Mouse (Mus musculus) embryonic facial prominence, embryonic 15.5 days (tissue): ENCODE data around the gene Ccdc85b. TPM values are rescaled to one million over a fixed set of nuclear protein-coding genes. Genes with fewer than 3 reads are reported as not detected.

Source experiments
- ATAC-seq: fragments of 200-750 bp; cut with Nextera tagmentation; 2 replicates; pipeline ENCODE4 v1.8.0; 2017; ENCODE audit warnings: low read depth, moderate TSS enrichment; ENCODE audit not compliant: insufficient number of reproducible peaks, low FRiP score, low TSS enrichment
- H3K27ac ChIP-seq: fragments of 300-500 bp; sonication (generic); replicated peaks from 2 replicates; pipeline ENCODE4 v1.5.1; 2015; ENCODE audit warnings: mild to moderate bottlenecking, inconsistent platforms
- H3K27me3 ChIP-seq: fragments of 300-500 bp; sonication (generic); 2 replicates; pipeline ENCODE4 v1.6.1; 2015; ENCODE audit warnings: inconsistent platforms
- H3K36me3 ChIP-seq: fragments of 300-500 bp; sonication (generic); 2 replicates; pipeline ENCODE4 v1.6.1; 2015; ENCODE audit warnings: mild to moderate bottlenecking, inconsistent platforms
- H3K4me1 ChIP-seq: fragments of 300-500 bp; sonication (generic); 2 replicates; pipeline ENCODE4 v1.6.1; 2015; ENCODE audit warnings: inconsistent platforms
- H3K4me2 ChIP-seq: fragments of 300-500 bp; sonication (generic); replicated peaks from 2 replicates; pipeline ENCODE4 v1.6.1; 2015; ENCODE audit warnings: mild to moderate bottlenecking, inconsistent platforms
- H3K4me3 ChIP-seq: fragments of 300-500 bp; sonication (generic); replicated peaks from 2 replicates; pipeline ENCODE4 v1.5.1; 2015; ENCODE audit warnings: mild to moderate bottlenecking, inconsistent platforms
- H3K9ac ChIP-seq: fragments of 300-500 bp; sonication (generic); 2 replicates; pipeline ENCODE4 v1.6.1; 2015; ENCODE audit warnings: inconsistent platforms
- H3K9me3 ChIP-seq: fragments of 300-500 bp; sonication (generic); replicated peaks from 2 replicates; pipeline ENCODE4 v1.6.1; 2016; ENCODE audit warnings: inconsistent platforms
- WGBS: fragments of 180-500 bp; shearing (Covaris S2); methylation state at CpG from one replicate; pipeline ENCODE4 v1.1.7; 2015; 5-methylcytosine and 5-hydroxymethylcytosine counted together
- polyA plus RNA-seq: library from polyadenylated mRNA; unstranded; fragments of >200 nt; fragmentation: Nextera tagmentation; extraction: Ambion mirVana; gene quantifications from 2 replicates; pipeline ENCODE4 v1.2.1, GENCODE M21; 2015

Gene Ccdc85b
- polyA plus RNA-seq, 1 experiment from 2014 or later = 8.0 TPM

DNA sequence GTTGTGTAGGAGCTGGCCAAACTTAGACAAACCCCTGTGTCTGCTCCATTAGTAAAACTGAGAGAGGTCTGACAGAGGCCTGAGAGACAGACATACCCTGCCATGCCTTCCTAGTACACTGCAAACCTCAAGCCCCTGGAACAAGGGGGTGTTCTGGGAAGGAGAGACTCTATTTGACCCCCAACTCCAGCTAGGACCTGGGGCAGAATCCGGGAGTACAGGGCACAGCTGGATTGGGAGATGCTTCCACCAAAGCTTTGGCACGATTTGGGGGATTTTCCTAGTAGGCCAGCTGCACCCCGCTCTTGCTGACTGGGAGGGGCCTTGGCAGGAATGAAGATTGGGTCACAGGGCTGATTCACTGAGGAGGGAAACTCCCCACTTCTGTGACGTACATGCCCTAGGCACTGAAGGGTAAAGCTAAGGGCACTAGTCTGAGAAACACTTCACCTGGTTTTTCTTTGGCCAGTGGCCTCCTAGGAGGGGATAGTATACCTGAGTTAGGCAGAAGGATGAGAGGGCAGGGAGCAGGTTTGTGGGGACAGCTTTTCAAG lies 25.7 kb downstream of the Ccdc85b start:
- ATAC-seq = no peak
- H3K9ac ChIP-seq = no peak overlapping the region
- H3K27ac ChIP-seq = no peak overlapping the region
- WGBS = 69% methylated on average over 4 of the region's 4 CpGs
- H3K9me3 ChIP-seq = no peaks in the 10 kb centered on the region
- no peak overlapping the region for H3K4me2 ChIP-seq
- H3K27me3 ChIP-seq = no peaks in the 10 kb centered on the region
- peaks cover 22% of the 10 kb centered on the region for H3K4me1 ChIP-seq
- peaks cover 4% of the 10 kb centered on the region for H3K36me3 ChIP-seq
- H3K4me3 ChIP-seq = no peak overlapping the region

DNA sequence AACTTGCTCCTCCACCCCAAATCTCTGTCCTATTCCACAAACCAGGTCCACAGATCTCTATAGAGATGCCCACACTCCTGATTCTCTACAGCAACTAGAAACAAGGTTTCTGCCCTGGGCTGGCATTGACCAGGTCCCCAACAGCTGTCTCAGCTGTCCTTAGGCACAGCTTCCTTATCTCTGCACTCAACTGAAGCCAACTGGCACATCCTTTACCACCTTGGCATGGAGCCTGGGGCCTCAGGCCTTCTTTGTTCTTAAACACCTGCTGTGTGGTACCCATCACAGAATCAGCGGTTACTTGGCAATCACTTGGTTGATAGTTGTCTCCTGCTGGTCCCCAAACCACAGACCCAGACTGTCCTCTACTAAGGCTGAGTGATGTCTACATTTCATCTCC lies 27.3 kb downstream of the Ccdc85b start:
- Histone ChIP-seq H3K27ac (no peak overlapping the region), H3K9ac (no peak overlapping the region), H3K27me3 (no peaks in the 10 kb centered on the region), H3K9me3 (no peaks in the 10 kb centered on the region), H3K4me2 (no peak overlapping the region), H3K36me3 (peaks cover 12% of the 10 kb centered on the region), H3K4me3 (no peak overlapping the region), H3K4me1 (peaks cover 36% of the 10 kb centered on the region)
- 74% methylated on average over 1 of the region's 1 CpGs for WGBS
- no peak for ATAC-seq

DNA sequence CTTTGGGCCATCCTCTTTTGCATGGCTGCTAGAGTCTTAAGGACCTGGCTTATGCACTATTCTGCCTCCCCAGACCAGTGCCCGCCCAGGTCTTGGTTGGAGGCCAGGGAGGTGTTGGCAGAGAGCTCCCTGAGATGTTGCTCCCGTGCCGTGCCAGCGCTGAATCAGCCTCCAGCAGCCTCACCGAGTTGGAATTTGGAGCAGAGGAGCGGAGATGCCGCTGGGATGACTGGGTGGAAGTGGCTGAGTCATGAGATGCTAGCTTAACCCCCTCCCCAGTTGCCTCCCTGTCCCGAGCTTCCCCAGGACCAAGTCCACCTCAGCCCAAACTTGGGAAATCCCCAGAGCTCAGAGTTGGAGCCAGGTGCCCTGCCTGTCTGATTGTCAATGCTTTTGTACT lies 27.9 kb downstream of the Ccdc85b start:
- Histone ChIP-seq H3K9me3 (no peaks in the 10 kb centered on the region), H3K9ac (no peak overlapping the region), H3K4me1 (peaks cover 36% of the 10 kb centered on the region), H3K4me2 (no peak overlapping the region), H3K27ac (no peak overlapping the region), H3K27me3 (no peaks in the 10 kb centered on the region), H3K4me3 (no peak overlapping the region), H3K36me3 (peaks cover 12% of the 10 kb centered on the region)
- no peak for ATAC-seq
- 61% methylated on average over 8 of the region's 8 CpGs for WGBS

DNA sequence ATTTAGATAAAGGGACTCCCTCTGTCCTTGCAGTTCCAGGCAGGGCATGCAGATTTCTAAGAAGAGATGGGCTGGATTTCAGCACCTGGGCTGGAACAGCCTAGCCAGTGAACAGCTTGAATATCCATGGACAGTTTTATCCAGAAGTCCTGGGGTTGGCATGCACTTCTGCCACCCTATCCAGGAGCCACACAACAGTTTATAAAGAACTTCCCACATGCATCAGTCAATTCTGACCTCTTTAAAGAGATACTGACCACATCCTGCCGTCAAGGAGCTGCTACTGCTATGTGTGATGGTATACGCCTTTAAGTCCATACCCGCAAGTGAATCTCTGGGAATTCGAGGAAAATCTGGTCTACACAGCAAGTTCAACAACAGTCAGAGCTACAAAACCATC lies 28.5 kb downstream of the Ccdc85b start:
- H3K4me2 ChIP-seq = no peak overlapping the region
- no peaks in the 10 kb centered on the region for H3K9me3 ChIP-seq
- 77% methylated on average over 4 of the region's 4 CpGs for WGBS
- H3K9ac ChIP-seq = no peak overlapping the region
- no peak for ATAC-seq
- peaks cover 36% of the 10 kb centered on the region for H3K4me1 ChIP-seq
- no peak overlapping the region for H3K4me3 ChIP-seq
- no peaks in the 10 kb centered on the region for H3K27me3 ChIP-seq
- H3K36me3 ChIP-seq = peaks cover 12% of the 10 kb centered on the region
- H3K27ac ChIP-seq = no peak overlapping the region

DNA sequence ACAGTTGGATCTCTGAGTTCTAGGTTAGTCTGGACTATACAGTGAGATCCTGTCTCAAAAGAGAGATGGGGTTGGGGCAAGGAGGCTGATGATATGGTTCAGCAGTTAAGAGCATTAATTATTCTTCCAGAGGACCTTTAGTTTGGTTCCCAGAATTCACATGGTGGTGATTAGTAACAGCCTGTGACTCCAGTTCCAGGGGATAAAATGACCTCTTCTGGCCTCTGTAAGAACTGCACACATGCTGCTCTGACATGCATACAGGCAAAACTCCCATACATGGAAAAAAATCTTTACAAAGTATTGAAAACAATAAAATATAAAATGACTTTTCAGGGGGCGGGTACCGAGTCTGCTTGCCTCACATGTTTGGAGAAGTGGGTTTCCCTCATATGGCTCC lies 29.6 kb downstream of the Ccdc85b start:
- H3K9me3 ChIP-seq = no peaks in the 10 kb centered on the region
- H3K4me1 ChIP-seq = peaks cover 34% of the 10 kb centered on the region
- no peak overlapping the region for H3K4me3 ChIP-seq
- no peak overlapping the region for H3K4me2 ChIP-seq
- 68% methylated on average over 2 of the region's 2 CpGs for WGBS
- no peak overlapping the region; the same call in 1 of the 2 replicates for H3K27ac ChIP-seq
- ATAC-seq = no peak
- H3K27me3 ChIP-seq = no peaks in the 10 kb centered on the region
- peaks cover 14% of the 10 kb centered on the region for H3K36me3 ChIP-seq
- H3K9ac ChIP-seq = no peak overlapping the region

DNA sequence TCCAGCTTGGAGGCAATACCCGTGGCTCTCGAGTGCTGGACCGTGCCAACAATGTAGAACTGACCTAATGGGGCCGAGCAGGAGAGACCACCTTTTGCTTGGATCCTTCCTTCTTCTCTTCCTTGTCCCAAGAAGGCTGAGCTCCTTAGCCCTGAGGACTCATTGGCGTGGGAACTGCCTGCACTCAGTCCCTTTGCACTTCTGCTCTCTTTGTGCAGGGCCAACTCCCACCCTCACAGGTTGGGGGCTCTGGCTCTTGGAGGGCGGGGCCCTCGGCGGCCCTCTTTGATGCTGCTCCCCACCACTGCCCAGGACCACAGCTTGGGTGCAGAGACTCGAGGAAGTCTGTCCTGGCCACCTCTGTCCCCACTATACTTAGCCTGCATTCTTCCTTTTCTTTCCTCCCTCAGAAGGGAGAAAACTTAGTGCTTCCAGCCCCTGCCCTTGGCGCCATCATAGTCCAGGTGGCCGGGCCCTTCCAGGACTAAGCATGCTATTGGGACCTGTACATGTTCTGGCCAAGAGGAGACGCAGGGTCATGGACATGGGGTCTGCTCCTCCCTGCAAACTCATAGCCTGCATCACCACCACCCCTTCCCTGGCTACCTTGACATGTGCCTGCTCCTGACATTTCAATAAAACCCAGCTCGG lies 30.9 kb downstream of the Ccdc85b start:
- Histone ChIP-seq H3K9ac (peak overlapping the region; percentile 89; the same call in 1 of the 2 replicates), H3K27me3 (no peaks in the 10 kb centered on the region), H3K4me1 (peaks cover 40% of the 10 kb centered on the region), H3K4me3 (peak overlapping the region; percentile 87; the same call in 1 of the 2 replicates), H3K36me3 (peaks cover 27% of the 10 kb centered on the region), H3K9me3 (no peaks in the 10 kb centered on the region), H3K27ac (0 out of 2 replicates have a peak overlapping the region, but pooled peaks have one; percentile 2), H3K4me2 (peak overlapping the region; percentile 75)
- ATAC-seq = no peak
- 88% methylated on average over 13 of the region's 13 CpGs for WGBS

DNA sequence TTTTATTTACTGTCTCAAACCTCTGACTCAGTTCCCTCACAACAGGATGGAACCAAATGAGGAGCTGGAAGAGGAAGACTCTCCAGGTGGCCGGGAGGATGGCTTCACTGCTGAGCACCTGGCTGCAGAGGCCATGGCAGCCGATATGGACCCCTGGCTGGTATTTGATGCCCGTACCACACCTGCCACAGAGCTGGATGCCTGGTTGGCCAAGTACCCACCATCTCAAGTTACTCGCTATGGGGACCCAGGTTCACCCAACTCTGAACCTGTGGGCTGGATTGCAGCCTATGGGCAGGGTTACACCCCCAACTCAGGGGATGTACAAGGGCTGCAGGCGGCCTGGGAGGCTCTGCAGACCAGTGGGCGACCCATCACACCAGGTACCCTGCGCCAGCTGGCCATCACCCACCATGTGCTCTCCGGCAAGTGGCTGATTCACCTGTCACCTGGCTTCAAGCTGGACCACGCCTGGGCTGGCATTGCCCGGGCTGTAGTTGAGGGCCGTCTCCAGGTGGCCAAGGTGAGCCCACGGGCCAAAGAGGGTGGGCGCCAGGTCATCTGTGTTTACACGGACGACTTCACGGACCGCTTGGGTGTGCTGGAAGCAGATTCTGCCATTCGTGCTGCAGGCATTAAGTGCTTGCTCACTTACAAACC lies 31.7 kb downstream of the Ccdc85b start:
- H3K27me3 ChIP-seq = no peaks in the 10 kb centered on the region
- peak overlapping the region; percentile 87 for H3K27ac ChIP-seq
- H3K36me3 ChIP-seq = peaks cover 33% of the 10 kb centered on the region

DNA sequence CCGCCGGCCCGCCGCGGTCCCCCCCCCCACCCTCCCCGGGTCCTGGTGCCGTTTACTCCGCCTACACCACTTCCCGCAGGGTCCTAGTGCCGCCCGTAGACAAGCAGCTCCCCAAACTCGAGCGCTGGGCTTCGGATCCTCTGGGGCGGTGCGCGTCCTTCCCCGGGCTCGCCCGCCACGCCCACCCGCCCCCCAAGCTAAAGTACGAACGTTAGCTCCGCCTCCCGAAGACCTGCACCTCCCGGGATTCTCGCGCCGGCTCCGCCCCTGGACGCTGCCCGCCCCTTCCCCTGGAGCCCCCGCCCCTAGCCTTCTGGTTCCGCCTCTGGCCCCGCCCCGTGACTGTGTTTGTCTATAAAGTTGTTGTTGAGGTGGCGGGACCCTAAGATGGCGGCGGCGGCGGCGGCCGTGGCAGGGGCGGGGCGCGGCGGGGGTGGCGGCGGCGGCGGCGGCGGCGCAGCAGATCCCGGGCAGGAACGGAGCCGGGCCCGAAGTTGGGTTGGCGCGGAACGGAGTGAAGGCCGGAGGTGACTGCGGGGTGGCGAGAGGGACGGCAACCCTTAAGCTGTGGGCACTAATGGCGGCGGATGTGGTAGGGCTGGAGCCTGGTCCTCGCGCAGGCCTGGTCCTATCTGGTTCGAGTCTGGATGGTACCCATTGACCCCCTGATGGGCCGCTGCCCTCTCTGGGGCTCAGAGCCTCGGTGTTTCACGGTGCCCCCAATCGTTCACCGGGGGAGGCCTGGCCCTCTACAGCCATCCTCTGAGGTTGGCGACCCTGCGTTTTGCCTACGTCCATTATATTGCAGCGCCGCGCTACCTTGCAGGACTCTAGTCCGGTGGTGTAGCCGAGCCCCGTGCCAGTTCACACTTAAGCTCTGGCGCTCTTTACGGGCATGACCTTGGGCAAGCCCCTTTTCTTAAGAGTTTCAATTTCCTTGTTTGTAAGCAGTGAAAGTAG lies 32.6 kb downstream of the Ccdc85b start, which contains the start of the genes Drap1 and AI837181:
Drap1 (minus strand) TSS at position 198 of the 960 bp plus-strand sequence.
AI837181 (plus strand) TSS at position 363 of the 960 bp plus-strand sequence.
- Histone ChIP-seq H3K27ac (peak within 1 kb of the TSS; percentile 94), H3K4me2 (peak within 1 kb of the TSS; percentile 75), H3K4me3 (peak within 1 kb of the TSS; percentile 87), H3K9me3 (no peaks in the 10 kb centered on the region), H3K27me3 (no peaks in the 10 kb centered on the region), H3K9ac (peak within 1 kb of the TSS; percentile 89), H3K4me1 (peaks cover 41% of the 10 kb centered on the region), H3K36me3 (peaks cover 43% of the 10 kb centered on the region)
- under 1% methylated on average over 80 of the region's 87 CpGs for WGBS
- peak; percentile 94 for ATAC-seq

More for the DNA sequence above, 31.7 kb downstream of the Ccdc85b start:
- no peak for ATAC-seq
- no peaks in the 10 kb centered on the region for H3K9me3 ChIP-seq
- peak overlapping the region; percentile 87 for H3K4me3 ChIP-seq
- peak overlapping the region; percentile 75 for H3K4me2 ChIP-seq
- H3K4me1 ChIP-seq = peaks cover 41% of the 10 kb centered on the region
- H3K9ac ChIP-seq = peak overlapping the region; percentile 89
- WGBS = 87% methylated on average over 18 of the region's 18 CpGs

DNA sequence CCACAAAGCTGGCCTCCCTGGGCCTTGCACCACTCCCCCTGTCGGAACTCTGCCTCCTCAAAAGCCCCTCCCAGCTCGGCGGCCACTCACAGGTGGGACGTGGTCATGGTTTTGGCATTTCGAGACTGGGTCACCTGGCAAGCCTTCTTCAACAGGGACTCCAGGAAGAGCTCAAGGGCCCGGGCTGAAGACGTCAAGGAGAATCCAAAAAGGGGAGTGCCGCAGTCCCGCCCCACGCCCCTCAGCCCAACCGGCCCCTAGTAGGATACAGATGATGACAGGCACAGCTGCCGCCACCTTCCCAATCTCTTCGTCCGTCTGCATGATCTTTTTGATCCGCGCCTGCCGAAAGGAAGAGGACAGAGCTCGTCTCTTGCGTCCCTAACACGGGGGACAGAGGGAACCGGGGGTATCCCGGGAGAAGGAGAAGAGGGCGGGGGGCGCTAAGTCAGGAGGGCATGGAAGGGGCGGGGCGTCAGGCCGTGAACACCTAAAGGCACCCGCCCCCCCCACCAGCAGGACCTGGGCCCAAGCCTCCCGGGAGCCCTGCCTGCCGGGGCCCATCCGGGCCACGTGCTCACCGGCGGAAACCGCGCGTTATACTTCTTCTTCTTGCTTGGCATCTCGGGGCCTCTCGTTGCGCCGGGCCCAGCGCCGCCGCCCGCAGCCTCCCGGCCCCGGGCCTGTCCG lies 33.5 kb downstream of the Ccdc85b start:
- H3K36me3 ChIP-seq = peaks cover 50% of the 10 kb centered on the region
- H3K9me3 ChIP-seq = no peaks in the 10 kb centered on the region
- H3K27me3 ChIP-seq = no peaks in the 10 kb centered on the region
- peak overlapping the region; percentile 87 for H3K4me3 ChIP-seq
- ATAC-seq = peak; percentile 51
- H3K27ac ChIP-seq = peak overlapping the region; percentile 94
- H3K9ac ChIP-seq = peak overlapping the region; percentile 80
- WGBS = under 1% methylated on average over 46 of the region's 48 CpGs
- H3K4me2 ChIP-seq = peak overlapping the region; percentile 75
- H3K4me1 ChIP-seq = peaks cover 41% of the 10 kb centered on the region

DNA sequence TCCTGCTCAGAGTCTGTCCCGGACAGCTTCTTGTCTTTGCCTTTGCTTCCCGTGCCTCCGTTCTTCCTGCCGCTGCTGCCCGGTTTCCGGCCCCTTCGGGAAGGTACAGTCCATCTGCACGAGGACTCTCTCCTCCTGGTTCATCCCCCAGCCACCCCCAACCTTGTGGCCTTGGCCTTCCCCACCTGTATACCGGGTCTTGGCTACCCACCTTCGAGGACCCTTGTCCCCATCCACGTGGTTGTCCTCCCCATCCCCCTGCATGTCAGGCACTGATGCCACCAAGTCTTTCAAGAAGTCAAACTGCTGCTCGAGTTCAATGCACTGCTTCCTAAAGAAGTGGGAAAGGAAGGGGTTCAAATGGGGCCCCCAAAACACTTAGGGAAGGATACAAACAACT lies 34.1 kb downstream of the Ccdc85b start:
- no peaks in the 10 kb centered on the region for H3K27me3 ChIP-seq
- peaks cover 41% of the 10 kb centered on the region for H3K4me1 ChIP-seq
- no peak for ATAC-seq
- peak overlapping the region; percentile 87 for H3K4me3 ChIP-seq
- H3K9ac ChIP-seq = peak overlapping the region; percentile 80
- H3K36me3 ChIP-seq = peaks cover 50% of the 10 kb centered on the region
- peak overlapping the region; percentile 94 for H3K27ac ChIP-seq
- no peaks in the 10 kb centered on the region for H3K9me3 ChIP-seq
- 60% methylated on average over 12 of the region's 12 CpGs for WGBS
- H3K4me2 ChIP-seq = peak overlapping the region; percentile 75
